Mouse (Mus musculus): ENCODE results near the gene Ganc. TPM values are rescaled to one million over a fixed set of nuclear protein-coding genes. Genes with fewer than 3 reads are reported as not detected.

Gene Ganc
- total RNA-seq, 2 experiments from 2014 or later: 29.6 to 40.7 TPM

DNA sequence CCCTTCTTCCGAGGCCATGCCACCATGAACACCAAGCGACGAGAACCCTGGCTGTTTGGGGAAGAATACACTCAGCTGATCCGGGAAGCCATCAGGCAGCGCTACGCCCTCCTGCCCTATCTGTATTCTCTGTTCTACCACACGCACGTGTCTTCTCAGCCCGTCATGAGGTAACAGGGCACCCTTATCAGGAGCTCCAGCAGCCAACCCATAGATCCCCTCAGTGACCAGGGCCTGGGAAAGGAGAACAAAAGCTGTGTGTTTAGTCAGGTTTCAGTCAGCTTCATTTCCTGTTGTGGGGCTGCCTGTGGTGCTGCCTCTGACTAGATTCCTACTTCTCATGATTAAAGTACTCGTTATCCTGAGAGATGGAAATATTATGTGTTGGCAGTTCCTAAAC, 42.7 kb downstream of the Ganc start:
- DNase-seq: no peak
- intact Hi-C loops (cut with DNase I): no loop called here

DNA sequence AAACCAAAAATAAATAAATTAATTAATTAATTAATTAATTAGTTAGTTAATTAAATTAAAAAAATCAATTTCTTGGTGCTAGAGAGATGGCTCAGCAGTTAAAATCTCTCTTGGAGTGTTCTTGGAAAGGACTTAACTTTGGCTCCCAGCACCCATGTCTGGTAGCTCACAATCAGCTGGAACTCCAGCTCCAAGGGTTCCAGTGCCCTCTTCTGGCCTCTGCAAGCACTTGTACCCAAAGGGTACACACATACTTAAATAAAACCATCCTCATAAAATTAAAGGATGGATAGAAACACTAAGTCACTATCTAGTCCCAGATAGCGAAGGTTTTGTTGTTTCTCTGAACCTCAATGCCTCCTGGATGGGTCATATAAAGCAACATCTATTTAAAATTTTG, 43.6 kb downstream of the Ganc start:
- no peak for DNase-seq
- intact Hi-C loops (cut with DNase I): no loop called here

DNA sequence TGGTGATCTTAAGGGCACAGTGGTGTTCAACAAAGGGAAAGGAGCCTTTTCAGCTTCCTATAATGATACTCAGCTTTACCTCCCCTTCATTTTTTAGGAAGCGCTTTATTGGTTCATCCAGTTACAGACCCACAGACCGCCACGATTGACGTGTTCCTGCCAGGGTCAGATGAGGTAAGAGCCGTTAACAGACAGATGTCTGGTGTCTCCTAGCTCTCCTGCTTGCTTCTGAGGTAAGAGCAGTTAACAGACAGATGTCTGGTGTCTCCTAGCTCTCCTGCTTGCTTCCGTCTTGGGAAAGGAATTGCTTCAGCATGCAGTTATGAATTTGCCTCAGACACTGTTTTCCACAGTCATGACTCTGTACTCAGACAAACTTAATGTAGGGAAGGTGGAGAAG, 47.0 kb downstream of the Ganc start:
- no peak for DNase-seq
- intact Hi-C loops (cut with DNase I): no loop called here

DNA sequence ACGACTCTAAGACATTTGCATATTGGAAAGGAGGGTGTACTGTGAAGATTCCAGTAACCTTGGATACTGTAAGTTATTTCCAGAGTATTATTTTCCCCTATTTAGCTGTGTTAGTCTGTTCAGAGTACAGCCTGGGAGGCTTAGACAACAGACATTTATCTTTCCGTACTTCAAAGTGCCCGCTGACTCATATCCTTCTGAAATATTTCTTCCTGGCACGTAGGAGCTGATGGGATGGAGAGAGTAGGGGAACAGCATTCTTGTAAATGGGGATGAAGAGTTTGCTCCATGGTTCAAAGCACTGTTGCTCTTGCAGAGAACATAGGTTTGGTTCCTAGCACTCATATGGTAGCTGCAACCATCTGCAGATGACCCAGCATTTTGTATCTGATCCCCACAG, 48.9 kb downstream of the Ganc start:
- no peak for DNase-seq
- intact Hi-C loops (cut with DNase I): no loop called here

DNA sequence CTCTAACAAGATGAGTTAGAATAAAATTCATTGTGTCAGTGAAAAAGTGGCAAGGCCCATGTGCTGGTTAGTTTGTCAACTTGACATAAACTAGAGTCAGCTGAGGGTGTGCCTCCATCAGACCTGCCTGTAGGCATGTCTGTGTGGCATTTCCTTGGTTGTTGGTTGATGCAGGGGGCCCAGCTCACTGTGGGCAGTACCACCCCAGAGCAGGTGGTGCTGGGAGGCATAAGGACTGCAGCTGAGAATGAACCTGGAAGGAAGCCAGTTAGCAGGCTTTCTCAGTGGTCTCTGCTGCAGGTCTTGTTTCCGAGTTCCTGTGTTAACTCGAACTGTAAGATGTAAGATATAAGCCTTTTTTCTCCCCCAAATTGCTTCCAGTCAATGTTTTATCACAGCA, 51.3 kb downstream of the Ganc start:
- no peak for DNase-seq
- intact Hi-C loops (cut with DNase I): no loop called here

DNA sequence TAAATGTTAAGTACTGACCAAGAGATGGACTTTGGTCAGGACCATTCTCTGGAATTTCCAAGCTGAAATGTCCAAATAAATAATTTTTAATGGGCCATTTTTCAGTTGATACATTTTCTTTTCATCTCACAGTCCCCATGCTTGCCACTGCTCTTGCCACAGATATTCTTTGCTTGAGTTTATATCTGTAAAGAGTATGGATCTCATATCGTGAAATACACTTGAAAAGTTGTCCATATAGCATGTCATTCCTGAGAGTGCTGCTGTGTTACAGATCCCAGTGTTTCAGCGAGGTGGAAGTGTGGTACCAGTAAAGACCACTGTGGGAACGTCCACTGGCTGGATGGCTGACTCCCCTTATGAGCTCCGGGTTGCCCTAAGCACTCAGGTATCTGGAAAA, 52.0 kb downstream of the Ganc start, which contains the start of gene Capn3:
Gene Capn3 (plus strand): TSS at position 301 of the 400 bp plus-strand sequence.
- intact Hi-C loops (cut with DNase I): no loop called here
- no peak for DNase-seq

DNA sequence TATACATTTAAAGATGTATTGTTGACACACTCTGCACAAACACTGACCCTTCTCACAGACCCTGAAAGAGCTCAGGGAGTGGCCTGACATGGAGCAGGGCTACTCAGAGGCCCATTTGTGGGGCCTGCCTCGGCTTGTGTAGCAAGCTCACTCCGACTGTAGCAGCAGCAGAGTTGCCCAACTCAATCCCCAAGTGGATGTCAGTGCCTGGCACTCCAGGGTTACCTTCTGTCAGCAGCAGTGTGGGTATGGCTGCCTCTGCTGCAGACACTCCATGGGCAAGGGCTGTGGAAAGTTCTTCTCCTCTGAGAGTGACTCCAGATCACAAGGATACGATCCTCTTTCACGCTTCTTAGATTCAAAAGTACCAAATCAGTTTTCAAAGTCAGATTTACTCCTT, 56.5 kb downstream of the Ganc start:
- DNase-seq: no peak
- intact Hi-C loops (cut with DNase I): no loop called here

DNA sequence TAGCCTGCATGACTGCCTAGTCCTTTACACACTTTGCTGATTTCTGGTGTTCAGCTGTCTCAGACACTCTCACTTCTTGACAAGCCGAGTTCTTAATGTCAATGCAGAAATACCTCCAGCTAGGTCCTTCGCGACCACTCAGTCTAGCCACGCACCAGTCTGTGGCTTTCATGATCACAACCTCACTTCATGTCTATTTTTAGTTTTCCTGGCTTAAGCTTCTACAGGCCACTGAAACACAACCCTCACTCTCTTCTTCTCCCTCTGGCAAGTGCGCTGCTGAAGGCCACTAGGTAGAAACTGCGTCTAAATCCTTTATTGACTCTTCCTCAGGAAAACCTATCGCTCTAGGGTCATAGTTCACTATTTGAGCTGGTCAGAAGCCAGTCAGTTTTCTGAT, 59.6 kb downstream of the Ganc start:
- intact Hi-C loops (cut with DNase I): no loop called here
- no peak for DNase-seq

DNA sequence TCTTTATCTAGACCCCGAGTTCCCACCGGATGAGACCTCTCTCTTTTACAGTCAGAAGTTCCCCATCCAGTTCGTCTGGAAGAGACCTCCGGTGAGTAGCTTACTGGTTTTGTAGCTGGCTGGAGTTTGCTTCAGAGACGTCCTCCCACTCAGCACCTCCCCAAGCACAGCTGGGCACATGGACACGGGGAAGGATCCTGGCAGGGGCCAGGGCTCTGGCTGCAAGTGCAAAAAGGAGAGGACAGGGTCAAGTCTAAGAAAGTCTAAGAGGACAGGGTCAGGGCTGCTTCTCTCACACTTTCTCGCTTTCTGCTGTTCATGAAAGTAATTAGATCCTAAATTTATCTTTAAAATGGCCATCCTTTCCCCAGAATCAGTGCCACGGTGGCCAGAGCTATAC, 60.4 kb downstream of the Ganc start:
- intact Hi-C loops (cut with DNase I): no loop called here
- DNase-seq: peak; percentile 38 to 55

DNA sequence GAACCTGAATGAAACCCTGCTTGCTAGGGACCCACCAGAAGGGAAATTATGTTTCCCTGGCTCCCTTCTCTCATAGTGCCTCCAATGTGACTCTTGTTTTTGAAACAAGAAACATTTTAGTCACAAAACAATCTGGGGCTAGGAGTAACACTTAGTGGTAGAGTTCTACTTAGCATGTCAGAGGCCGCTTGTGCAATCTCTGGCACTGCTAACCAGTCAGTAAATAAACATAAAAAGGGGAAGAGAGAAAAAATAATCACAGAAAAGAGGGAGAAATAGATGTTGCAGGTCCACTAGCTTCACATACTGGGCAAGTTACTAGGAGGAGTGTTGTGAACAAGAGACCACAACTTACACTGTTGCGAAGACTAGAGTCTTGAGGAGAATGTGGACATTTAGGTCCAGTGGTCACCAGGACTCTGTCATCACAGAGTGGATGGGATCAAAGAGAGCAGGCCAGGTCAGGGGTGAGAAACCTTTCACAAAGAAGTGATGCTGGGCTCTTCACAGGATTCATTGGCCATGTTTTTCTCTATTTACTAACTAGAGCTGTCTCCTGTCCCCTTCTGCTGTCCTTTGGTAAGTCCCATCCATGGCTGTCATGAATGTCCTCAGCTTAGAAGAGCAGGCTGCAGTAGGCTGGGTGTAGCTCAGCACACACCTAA, 61.2 kb downstream of the Ganc start:
- intact Hi-C loops (cut with DNase I): no loop called here
- DNase-seq: no peak

DNA sequence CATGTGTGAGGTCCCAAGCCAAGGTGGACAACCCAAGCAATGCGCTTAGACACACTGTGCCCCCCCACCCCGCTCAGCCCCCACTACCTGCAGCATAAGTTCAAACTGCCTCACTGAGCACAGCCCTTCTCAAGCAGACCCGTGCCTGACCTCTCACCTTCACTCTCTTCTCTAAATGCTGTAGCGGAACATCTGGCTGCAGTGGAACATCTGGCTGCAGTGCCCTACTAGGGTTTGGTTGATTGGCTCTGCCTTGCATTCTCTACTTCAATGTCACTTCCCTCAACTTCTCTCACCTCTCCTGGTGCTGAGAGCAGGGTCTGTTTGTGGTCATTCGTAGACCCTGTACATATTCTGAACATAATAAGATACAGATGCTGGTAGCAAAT, 61.7 kb downstream of the Ganc start:
- no peak for DNase-seq
- intact Hi-C loops (cut with DNase I): no loop called here

DNA sequence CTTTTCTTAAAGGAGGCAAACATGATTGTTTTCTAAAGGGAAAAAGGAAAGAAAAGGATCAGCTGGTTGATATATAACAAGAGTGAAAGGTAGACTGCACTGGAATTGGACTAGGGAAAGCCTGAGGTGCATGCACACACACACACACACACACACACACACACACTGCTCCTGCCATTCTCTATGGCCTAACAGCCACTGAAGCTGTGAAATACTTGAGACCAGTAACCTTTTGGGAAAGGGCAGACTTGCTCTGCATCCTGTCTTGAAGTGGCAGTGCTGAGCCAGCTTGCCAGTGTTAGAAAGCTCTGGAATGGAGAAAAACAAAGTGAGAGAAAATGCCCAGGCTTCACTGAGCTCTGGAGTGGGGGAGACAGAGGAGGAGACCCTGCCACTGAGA, 64.3 kb downstream of the Ganc start:
- DNase-seq: peak in 1 of 2 experiments; percentile 13
- intact Hi-C loops (cut with DNase I): no loop called here

DNA sequence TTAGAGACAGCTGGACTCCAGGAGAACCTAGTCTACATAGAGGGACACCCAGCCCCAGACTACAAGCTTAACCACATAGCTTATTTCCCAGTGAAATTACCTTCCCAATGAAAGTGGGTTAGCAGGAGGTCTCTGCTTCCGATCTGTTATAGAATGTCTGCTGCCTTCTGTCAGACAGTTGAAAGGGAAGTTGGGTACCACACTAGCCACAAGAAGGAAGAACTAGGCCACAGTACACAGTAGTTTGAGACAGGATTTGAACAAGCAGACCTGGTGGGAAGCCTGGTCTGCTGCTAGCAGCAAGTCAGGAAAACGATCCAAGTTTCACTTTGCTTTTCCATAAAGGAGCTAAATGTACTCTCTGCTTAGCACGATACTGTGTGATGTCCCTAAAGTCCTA, 65.5 kb downstream of the Ganc start:
- DNase-seq: no peak
- intact Hi-C loops (cut with DNase I): no loop called here

DNA sequence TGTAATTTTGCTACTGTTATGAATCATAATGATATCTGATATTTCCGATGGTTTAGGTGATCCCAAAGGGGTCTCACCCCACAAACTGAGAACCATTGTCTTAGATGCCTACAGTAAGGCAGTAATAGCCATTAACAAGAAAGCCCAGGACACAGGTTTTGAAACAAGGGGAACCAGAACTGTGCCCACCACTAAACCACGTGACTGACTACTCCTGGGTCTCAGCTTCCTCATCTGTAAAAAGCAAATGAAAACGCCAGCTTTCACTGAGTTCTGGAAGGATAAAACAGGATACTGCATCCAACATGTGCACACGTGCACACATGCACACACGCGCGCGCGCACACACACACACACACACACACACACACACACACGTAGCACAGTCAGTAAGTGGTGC, 66.0 kb downstream of the Ganc start:
- no peak for DNase-seq
- intact Hi-C loops (cut with DNase I): no loop called here

DNA sequence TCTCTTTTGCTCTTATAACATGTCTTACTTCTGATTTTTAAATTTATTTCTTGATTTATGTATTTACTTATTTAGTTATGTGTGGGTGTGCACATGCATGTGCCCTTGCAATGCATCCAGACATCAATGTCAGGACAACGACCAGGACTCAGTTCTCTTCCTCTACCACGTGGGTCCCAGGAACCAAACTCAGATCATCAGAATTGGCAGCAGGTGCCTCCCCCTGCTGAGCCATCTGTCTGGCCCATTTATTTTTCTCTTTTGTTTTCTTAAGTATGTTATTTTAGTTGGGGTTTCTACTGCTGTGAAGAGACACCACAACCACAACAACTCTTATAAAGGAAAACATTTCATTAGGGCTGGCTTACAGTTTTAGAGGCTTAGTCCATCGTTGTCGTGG, 67.2 kb downstream of the Ganc start:
- intact Hi-C loops (cut with DNase I): no loop called here
- DNase-seq: no peak

DNA sequence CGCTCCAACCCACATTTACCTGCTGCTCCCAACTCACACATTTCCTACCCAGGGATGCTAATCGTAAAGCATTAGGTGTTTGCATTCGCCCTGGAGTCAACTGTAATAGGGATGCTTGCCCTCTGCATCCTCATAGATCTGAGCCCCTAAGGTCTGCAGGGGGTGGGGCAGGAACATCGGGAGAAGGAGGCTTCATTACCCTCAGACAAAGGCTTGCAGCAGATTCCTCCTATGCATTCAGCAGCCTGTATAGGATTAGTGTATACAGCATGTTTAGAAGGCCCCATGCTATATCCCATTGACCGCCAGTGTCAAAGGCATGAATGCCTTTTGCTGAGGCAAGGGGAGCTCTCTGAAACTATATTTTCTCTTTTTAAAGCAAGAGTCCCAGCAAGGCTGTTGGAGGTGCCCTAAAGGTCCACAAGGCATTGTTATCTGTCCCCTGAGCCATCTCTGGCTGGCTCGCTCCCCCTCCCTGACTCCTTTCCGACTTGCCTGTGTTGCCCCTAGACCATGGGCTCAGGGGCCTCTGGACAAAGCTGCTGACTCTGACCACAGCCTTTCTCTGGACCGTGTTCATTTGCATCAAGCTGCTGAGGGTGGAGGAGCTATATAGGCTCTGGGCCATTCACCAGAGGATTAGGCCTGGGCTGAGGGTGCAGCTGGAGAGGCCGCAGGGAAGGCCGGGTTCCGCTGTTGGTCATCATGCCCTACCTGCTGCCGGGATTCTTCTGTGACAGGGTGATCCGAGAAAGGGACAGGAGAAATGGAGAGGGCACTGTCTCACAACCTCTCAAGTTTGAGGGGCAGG, 72.8 kb downstream of the Ganc start:
- intact Hi-C loops (cut with DNase I): loop anchor here (5.0 kb wide), 2 partner anchors 131 to 191 kb away; partner anchors contain the start of genes Haus2 and Lrrc57
- no peak for DNase-seq

DNA sequence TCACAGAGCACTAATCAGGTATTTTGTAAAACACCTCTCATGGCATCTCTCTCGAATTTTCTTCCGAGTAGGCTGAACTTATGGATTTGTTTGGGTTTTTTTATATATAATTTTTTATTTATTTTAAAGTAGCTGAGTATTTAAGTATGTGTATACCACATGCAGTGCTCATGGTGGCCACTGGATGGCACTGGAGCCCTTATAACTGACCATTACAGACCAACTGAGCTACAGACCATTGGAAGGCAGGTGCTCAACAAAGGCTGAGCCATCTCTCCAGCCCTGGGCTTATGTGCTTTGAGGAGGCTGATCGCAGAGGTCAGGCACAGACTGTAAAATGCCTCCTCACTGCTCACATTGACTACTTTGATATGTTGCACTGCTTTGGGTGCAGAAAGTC, 74.9 kb downstream of the Ganc start:
- peak; percentile 53 to 72 for DNase-seq
- intact Hi-C loops (cut with DNase I): loop anchor here (5.0 kb wide), 2 partner anchors 129 to 189 kb away; partner anchors contain the start of genes Haus2 and Lrrc57

DNA sequence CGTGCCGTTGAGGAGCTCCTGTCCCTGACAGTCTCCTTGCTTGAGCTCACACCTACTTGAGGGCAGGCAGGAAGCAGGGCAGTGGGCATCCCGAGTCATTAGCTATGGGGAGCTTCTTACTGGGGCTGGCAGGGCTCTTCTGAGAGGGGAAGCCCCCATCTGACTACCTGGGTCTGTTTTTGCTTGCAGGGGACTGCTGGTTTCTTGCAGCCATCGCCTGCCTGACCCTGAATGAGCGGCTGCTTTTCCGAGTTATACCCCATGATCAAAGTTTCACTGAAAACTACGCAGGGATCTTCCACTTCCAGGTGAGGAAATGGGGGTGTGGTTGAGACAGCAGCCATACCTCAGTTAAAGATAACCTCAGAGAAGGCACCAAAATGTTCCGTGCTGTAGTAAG, 78.2 kb downstream of the Ganc start:
- no peak for DNase-seq
- intact Hi-C loops (cut with DNase I): loop anchor here (10.0 kb wide), 1 partner anchor 383 kb away; no protein-coding TSS in a partner anchor

DNA sequence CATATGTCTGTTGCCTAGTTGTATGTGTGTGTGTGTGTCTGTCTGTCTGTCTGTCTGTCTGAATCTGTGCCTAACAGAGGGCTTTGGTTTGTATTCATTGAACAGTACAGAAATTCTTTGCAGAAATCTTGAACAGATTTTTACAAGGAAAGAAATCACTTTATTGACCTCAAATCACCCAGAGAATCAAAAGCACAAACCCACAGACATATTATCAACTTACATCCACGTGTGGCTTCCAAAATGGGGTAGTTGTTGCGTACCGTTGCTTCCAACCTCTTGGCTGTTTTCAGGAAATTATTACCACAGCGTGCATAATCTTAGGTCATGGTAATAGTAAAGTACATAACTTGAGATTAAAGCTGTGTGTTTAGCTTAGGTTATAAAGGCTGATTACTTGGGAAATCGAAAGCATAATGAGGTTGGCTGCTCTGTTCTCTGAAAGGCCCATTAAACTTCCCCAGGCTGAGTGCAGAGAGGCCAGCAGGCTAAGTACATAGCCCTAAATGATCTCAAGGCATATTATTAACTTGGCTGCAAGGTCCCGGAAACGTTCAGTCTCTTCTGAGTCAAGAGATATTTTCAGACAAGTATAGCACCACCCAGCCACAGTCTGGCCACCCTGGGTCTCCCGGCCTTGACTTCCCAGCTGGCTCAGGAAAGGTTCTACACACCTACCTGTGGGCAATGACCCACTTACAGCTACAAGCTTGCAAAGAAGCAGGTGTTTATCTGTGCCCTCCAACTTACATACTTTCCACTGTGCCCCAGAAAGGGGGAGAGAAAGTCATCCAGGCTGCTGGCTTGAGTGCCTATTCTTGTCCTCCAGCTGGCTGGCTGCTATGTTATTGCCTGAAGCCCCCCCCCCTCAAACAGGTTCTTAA, 79.1 kb downstream of the Ganc start:
- intact Hi-C loops (cut with DNase I): loop anchor here (10.0 kb wide), 1 partner anchor 382 kb away; no protein-coding TSS in a partner anchor

DNA sequence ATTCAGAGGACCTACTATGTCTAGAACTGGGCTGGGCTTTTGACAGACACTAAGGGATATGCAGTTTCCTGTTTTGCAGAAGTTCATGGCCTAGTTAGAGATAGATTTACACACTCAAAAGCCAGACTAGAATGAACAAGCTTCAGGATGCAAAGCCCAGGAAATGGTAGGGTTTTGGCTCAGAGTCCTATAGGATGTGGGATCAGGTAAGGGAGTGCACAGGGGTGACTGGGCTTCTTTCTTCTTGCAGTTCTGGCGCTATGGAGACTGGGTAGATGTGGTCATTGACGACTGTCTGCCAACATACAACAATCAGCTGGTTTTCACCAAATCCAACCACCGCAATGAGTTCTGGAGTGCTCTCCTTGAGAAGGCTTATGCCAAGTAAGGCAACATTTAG, 80.5 kb downstream of the Ganc start:
- intact Hi-C loops (cut with DNase I): loop anchor here (10.0 kb wide), 1 partner anchor 381 kb away; no protein-coding TSS in a partner anchor
- DNase-seq: no peak

More for the DNA sequence above, 79.1 kb downstream of the Ganc start:
- peak in 1 of 2 experiments; percentile 22 for DNase-seq

DNA sequence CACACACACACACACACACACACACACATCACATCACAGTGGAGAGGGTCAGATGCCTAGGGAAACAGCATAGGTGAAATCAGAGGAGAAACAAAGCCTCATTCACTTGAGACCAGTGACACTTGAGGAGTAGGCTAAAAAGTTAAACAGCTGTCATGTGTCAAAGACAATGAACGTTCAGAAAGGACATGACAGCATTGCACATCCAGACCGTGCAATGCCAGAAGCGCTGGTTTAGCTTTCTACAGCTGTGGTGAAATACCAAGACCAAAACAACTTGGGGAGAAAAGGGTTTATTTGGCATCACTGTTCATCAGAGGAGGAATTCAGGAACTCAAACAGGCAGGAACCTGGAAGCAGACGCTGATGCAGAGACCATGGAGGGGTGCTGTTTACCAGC, 89.6 kb downstream of the Ganc start:
- DNase-seq: no peak
- intact Hi-C loops (cut with DNase I): no loop called here

All from gastrocnemius, postnatal 36 days (tissue).